Mouse (Mus musculus) right cerebral cortex, adult 2 months (tissue): ENCODE results near the gene Reg4.
A peak's percentile ranks its signal among the peaks of the same experiment; 100 is the strongest.

Experiments
- DNase-seq, 2 experiments: peaks; one replicate each; pipeline ENCODE4 v3.0.0; 2021 to 2022; ENCODE audit warnings: low spot score in 2 of 2

Reg4 gene

DNA sequence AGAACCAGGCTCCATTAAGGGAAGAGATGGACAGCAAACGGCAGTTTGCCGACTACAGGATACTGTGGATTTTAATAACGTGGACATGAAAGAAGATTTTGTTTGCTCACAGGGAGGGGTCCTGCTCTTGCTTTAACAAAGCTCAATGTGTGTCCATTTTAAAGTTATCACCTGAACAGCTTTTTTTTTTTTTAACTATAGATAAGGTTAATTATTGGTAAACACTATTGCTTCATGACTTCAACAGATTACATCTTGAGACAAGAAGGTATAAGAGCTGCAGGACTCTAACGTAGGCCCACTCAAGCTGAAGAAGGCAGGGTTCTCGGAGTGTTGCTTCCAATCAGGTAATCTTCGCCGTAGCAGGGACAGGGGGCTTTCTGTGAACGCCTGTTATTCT lies at the start of gene Reg4:
Gene Reg4 (plus strand): TSS at position 301 of the 400 bp plus-strand sequence.
- no peak for DNase-seq

DNA sequence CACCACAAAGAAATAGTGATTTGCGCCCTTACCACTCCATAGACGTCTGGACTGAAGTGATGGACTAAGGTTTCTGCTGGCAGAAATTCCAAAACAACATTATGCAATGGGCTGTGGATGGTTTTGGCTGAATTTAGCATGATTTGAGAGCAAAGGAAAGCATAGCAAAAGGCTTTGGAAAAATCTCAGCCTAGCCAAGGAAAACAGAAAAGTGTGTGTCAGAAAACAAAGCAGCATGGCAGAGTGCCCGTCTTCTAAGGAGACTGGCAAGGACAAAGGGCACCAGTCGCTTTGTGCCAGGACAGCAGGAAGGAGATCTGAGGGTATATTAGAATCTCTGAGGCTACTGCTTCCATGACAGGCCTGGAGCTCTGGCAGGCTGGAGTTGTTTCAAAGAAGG lies 43.6 kb upstream of the Reg4 start:
- DNase-seq = peak; percentile 20 to 34

DNA sequence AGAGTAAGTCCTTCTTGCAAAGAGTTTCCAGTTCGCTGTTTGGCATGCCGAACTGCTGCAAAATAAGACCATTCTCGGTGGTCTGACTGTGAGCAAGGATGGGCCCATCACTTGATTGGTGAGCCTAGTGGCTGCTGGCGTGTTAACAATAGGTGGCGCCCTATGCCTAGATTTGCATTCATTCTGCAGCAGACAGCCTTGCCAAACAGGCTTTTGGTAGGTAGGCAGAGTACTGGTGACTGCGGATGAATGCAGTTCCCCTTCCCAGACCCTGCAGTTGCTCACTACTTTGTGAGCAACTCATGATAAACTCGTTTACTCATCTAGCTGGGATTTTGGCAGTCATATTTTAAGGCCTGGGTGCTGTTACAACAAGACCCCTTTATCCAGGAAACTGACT lies 41.2 kb upstream of the Reg4 start:
- DNase-seq = peak; percentile 36 to 44

DNA sequence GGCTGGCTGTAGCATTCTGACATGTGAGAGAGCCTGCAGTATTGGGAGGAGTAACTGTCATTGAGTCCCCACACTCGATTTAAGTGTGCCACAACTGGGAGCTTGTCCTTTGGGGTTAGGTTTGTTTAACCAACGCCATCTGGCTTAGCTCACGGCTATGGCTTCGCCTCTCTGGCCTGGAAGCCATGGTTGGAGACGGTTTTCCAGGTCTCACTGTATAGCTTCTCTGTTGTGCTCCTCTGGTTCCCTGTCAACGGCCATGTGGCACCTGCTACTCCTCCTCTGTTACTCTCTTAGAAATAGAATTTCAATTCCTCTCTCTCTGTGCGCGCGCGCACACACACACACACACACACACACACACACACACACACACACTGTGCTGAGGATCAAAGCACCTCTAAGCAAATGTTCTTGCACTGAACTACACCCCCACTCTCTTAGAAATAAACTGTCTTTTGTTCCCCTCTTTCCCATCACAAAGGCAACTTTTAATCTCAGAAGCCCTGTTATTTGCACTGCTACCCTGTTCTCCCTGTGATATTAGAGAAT lies 36.7 kb upstream of the Reg4 start:
- no peak for DNase-seq

DNA sequence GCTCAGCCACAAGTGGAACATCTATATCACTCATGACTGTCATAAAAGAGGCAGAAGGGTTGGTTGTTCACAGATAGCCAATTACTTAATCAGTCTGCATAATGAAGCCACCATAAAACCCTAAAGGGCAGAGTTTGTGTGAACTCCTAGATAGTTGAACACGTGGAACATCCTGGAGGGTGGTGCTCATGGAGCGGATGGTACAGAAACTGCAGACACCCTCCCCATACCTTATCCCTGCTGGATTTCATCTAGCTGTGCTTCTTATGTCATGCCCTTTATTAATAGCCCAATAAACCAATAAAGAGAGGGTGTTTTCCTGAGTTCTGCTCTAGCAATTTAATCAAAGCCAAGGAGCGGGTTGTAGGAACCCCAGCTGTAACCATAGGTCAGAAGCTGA lies 34.2 kb upstream of the Reg4 start:
- DNase-seq = no peak

DNA sequence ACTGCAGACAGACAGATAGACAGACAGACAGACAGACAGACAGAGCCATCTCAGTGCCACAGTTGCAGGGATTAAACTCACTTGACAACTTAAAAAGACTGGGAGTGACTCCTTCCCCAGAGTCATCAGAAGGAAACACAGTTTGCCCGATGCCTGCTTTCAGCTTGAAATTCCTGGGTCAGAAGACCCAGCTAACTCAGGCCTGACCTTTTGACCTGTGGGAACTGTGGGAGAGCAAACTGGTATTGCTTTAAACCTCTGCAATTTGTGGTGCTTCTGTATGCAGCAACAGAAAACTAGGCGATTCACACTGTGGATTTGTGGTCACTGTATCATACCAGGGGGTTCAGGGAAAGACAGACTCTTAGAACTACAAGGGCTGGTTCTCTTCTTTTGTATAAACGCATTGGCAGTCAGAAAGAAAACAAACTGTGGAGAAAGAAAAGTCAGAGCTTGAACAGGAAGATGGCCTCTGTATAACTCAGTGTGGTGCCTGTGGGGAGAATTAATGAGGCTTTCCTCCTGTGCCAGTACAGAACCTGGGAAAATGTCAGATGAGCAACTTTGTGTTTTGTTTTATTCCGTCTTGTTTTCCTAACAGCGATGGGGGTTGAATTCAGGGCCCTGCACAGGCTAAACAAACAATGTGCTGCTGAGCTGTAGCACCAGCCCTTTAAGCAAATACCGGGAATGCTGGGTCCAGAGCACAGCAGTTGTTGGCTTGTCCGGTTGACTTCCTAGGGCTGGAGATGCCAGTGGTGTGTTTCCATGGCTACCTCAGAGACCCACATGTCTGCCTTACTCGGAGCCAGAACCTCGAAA lies 24.0 kb upstream of the Reg4 start:
- DNase-seq = no peak

DNA sequence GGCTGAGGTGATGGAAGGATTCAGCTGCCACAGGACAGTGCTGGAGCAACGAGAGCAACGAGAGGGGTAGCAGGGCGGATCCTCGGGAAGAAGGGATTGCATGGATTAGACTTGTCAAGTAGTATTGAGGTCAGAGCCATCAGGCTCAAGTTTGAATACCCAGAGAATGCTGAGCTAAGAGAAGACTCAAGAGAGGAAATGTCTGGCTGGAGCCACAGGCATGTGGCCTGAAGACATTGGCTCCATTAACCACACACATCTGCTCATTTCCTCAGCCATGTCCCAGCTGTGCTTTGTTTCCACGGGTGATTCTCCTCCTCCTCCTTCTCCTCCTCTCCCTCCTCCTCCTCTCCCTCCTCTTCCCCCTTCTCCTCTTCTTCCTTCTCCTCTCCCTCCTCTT lies 22.2 kb upstream of the Reg4 start:
- no peak for DNase-seq

DNA sequence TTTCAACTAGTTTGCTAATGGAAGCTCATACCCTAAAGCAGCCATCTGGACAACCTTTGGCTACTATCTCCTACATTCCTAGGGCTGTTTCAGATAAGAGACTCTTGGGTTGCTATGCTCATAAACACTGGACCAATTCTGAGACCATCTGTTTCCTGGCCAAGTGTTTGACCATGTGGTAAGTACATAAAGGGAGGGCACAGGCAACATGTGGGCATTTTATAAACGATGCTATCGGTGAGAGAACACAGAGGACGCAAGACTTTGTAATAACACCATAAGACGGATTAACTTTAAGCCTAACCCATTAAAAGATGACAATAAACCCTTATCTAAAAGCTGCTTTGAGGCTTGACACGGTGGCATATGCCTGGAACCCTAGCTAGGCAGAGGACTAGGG lies 18.7 kb upstream of the Reg4 start:
- no peak for DNase-seq

DNA sequence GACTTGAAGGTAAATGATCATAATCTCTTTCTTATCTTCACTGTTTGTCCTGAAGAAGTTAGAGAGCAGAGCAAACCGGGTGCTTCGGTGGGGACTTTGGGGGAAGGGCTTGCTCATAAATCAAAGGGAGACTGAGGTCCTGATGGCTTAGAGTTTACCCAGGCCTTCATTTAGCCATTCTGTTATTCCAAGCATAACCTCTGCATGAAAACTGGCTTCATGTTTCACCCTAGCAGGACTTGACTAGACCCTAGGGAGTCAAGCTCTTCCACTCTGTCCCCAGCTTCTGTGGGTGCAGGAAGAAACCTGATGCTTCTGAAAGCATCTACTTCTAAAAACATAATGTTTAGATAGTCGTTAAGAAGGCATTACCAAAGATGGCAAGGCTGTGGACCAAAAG lies 15.0 kb upstream of the Reg4 start:
- no peak for DNase-seq

DNA sequence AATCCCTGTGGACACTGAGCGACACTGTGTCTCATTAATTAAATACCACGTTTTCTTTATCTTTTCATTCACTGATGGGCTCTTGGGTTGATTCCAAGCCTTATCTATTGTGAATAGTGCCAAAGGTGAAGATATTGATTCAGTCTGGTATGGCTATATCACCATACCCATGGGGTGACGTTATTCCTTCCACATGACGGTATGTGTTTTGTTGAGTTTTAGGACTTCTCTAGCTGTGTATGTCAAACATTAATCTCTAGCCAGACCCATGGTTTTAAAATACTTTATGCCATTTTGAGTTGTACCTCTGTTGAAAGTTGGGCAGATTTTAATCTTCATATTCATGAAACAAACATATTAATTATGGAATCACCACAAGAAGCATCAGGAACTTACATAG lies 12.8 kb upstream of the Reg4 start:
- no peak for DNase-seq

DNA sequence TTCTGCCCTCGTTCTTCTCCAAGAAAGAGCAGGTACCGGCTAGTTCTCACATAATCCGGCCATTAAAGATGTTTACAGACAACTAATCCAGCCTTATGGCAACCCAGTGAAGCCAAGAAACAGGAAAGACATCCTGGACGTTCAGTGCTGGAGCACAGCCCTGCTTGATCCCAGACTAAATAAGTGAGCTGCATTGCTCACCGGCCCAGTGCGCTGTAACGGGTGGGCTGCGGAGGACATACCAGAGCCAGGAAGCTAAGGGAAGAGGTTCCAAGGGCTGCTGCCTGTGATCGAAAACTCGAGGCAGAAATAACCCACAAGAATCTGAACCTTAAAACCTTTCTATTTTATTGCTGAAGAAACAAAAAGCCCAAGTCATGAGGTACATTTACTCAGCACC lies 11.1 kb upstream of the Reg4 start:
- DNase-seq = peak in 1 of 2 experiments; percentile 12

DNA sequence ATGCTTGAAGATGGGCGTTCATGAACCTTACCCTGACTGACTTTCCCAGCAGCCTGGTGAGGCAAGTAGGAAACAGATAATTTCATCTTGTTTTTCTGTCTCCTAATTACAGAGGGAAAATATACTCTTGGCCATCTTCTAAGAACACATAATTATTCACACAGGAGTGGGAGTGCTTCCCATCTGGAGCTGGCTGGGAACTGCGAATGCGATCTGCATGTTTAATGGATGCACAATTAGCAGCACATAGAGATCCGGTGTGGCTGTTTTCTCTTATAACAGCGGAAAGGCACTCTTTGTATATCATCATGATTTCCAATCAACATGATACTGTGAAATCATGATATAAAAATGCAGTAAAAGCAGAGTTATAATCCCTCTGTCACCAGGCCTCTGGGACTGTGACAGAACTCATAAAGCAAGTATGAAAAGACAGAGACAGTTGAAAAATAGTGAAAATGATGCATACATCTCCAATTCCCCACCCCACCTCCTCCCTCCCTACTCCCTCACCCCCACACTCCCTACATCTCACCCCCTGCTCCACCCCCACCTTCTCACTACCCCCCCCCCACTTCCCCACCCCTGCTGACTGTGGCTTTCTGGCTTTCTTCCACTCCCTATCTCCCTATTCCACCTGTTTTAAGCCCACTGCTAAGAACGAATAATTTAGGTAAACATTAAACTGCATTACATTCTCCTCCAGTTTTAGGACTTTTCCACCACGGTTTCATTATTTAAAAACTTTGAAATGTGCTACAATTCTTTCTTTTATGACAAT lies 10.5 kb upstream of the Reg4 start:
- DNase-seq = peak; percentile 73 to 81

DNA sequence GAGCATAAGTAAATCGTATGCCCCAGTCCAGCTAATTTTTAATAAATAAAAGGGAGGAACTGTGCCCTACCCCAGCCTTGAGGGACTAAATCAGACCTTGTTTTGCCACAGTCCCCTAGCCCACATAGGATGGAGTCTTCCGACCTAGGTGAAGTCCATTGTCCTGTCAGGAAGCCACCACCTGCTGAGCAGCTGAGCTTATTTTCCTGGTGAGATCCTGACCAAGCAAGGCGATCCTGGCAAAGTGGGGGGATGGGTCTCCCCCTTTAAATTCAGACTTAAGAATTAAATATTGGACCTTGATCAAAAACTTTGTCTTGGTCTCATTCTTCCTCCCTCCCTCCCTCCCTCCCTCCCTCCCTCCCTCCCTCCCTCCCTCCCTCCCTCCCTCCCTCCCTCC lies 5.7 kb upstream of the Reg4 start:
- DNase-seq = no peak

DNA sequence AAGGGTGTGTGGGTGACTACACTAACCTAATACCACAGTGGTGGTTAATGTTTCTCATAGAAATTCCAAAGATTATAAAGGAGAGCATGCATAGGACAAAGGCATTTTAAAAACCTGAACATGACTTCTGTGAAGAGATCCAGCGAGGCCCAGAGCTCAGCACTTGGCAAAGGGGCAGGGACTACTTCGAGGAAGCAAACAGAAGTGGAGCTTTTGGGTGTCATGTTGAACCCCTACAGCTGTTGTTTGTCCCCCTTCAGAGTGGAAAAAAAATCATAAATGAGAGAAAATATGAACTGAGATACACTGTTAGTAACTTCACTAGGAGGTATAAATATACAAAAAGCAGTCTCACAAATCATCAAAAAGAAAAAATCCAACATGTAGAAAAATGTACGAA lies 1.3 kb downstream of the Reg4 start:
- no peak for DNase-seq

DNA sequence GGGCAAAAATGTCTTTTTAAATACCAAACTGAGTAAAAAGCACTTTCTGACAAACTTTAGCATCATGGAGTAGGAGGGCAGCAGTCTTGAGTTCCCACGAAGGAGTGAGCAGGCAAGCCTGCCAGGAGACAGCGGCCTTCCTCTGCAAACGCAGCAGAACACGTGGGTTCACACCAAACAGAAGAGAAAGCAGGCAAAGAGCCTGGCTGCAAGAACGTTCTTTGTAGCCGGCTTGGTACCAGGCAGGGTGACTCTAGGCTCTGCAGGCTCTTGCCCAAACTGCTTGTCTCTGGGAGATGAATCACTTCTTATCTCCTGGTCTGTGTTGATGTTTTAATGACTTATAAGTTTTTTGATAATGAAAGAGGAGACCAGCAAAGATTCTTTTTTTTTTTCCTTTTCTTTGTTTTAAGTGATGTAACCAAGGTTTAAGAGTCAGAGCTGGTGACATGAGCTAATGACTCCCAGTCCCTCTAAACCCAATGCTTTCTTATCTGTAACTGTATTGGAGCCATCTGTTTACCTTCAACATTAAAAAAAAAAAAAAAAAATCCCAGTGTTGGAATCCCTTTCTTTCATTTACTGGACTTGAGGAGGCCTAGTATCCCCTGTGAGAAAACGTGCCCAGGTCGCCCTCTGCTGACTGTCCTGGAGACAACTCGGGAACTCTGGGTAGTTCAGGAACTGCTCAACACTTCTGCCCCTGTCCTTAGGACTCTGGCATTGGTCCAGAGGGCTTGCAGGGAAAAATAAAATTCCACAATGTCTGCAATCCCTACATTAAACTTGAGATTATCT lies 2.0 kb downstream of the Reg4 start:
- peak; percentile 71 to 79 for DNase-seq

DNA sequence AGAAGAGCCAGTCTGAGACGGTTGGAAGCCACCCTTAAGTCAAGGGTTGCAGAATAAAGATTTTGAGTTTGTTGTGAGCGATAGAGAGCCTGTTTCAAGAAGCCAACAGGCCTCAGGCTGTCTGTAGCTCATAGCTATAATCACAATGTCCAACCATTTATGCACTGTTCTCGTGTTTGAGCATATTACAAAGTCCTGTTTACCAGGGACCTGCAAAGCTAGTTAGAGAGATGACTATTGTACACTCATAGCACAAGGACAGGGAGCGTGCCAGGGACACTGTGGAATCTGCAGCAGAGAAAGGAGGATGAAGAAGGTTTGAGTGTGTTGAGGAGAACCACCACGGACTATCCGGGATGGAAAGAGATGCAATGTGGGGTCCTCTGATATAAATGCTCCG lies 3.0 kb downstream of the Reg4 start:
- no peak for DNase-seq

DNA sequence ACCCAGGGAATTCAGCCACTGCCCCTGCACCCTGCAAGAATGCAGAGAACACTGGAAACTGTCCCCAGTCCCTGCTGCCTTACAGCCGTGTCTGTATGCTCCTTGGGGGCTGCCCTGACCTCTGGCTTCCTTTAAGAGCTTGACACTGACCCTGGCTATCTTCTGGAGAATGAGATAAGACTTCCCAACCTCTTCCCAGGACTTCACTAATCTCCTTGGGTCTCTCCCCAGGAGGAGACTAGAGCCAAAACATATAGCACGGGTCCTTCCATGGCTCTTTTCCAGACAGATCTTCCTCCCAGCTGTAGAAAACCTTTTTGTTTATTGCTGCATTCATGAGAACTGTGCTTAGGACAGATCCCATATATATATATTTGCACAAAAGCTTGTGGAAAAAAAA lies 3.8 kb downstream of the Reg4 start:
- DNase-seq = no peak

DNA sequence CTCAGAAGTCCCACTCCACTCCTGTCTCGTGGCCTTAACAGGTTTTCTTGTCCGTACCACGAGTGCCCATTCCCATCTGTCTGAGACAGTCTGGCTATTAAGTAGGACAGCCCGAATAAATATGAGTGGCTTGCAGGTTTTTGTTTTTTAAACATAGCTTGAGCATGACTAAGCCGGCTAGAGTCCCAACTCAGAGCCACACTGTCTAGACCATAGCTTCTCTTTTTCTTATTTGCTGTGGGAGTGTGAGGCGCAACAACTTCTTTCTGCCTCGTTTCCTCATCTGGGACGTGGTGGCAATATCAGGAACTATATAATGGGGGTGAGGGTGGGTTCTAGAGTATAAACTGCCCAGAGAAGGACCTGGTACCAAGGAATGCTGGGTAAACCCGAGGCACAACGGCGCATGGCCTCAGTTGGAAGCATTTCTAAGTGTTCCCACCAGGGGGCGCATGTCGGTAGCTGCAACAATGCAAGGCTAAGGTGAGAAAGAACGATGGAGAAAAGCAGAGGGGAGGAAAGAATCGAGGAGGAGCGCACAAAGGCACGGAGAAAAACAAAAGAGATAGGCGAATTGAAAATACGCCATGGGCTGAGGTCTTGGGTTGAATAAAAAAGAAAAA lies 5.1 kb downstream of the Reg4 start:
- DNase-seq = peak; percentile 85 to 86

DNA sequence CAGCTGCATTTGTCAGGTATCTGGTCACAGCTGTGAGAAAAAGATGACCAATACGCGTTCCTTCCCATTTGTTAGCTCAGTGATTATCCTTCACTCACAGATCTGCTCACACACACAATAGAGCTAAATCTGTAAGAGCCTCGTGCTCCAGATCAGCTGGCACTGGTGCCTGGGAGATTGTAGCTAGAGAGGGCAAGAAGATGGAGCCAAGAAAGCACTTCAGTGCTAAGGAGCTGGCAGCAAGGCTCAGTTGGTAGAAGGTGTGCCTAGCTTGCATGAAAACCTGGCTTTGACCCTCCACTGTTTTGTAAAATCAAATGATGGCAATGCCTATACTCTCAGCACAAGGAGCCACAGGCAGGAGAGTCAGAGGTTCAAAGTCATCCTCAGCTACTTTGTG lies 5.8 kb downstream of the Reg4 start:
- no peak for DNase-seq

DNA sequence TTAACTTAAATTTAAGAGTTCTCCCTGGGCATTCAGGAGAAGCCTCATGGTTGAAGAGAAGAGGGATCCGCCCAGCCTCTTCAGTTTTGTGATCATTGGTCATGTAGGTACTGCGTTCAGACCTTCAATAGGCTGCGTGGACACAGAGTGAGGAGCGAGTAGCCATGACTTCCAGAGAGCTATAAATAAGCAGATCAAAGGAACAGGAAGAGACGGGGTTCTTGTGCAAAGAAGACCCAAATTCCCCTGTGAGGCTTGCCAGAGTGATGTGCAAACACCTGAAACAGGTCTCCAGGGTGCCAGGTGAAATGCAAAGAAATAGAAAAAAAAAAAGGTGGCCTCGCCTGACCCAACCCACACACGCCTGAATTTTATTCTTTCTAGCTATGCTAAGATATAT lies 8.0 kb downstream of the Reg4 start:
- DNase-seq = no peak

DNA sequence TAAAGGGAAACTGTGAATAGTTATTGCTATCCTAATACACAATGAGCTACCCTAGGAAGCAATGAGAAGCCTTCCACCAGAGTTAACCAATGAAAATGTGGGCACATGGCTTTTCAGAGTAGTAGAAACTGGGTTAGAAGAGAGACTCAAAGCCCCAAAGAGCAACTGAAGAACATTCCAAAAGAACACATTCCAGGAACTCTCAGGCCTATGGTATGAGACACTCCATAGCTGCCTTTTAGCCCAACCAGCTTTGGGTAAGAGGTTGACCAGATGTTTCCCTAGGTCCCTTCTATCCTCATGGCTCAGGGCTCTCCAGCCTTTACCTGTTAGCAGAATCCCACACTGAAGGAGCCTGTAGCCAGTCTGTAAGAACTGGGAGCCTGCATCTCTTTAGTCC lies 11.5 kb downstream of the Reg4 start:
- DNase-seq = no peak

DNA sequence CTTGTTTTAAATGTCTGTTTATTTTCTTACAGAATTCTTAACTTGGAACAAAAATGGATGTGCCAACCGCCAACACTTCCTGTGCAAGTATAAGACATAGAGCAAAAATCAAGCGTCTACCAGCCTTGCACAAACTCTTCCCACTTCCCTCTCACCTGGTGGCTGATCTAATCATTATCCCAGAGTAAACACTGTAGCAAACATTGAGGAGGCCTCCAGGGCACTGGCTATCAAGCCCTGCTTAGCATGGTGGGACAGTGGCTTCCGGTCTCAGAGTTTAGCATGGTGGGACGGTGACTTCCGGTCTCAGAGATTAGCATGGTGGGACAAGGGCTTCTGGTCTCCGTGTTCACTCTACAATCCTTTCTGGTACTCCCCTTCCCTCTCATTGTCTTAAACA lies 14.3 kb downstream of the Reg4 start:
- DNase-seq = no peak
